In genomic region chr6:92737116-92737515, GRCm38 (mm10) we compare ENCODE assay signal across 23 mouse cellular contexts. TPM values are rescaled to one million over a fixed set of nuclear protein-coding genes. Genes with fewer than 3 reads are reported as not detected.
DNase-seq lines count a peak whose midpoint lies in the region; ATAC-seq lines count a peak whose summit lies in the region.
"Had no signal": no experiment of that assay in that cellular context is flagged by ENCODE, and none has a peak within 500 bp of the region (broad histone marks: within the 10 kb centered on the region; RNA-seq: fewer than 3 reads in every experiment).

No protein-coding gene starts in this region.

- no peaks in the 10 kb centered on the region for H3K36me3 ChIP-seq in kidney, embryonic 16.5 days (ENCODE audit: insufficient read depth, low read length)
- H3K36me3 ChIP-seq: embryonic facial prominence, embryonic 12.5 days; heart, embryonic 10.5 days; heart, embryonic 15.5 days; liver, embryonic 12.5 days; neural tube, embryonic 13.5 days had no signal

- H3K27ac ChIP-seq in kidney, embryonic 16.5 days (ENCODE audit: low read length), result no peak overlapping the region
- H3K27ac ChIP-seq: embryonic facial prominence, embryonic 12.5 days; heart, embryonic 10.5 days; heart, embryonic 15.5 days; liver, embryonic 12.5 days; neural tube, embryonic 13.5 days had no signal

- no peak for ATAC-seq in kidney, embryonic 16.5 days (ENCODE audit: low FRiP score, low TSS enrichment)
- ATAC-seq: forebrain, embryonic 14.5 days; hindbrain, embryonic 16.5 days; intestine, embryonic 16.5 days; liver, embryonic 12.5 days; liver, postnatal 0 days had no signal

- H3K9me3 ChIP-seq in kidney, embryonic 16.5 days (ENCODE audit: low read length), result peaks cover 11% of the 10 kb centered on the region; the same call in 1 of the 2 replicates
- H3K9me3 ChIP-seq: heart, embryonic 15.5 days; liver, embryonic 12.5 days had no signal

- H3K4me2 ChIP-seq in kidney, embryonic 16.5 days (replicated peaks; ENCODE audit: low read depth, low read length), result no peak overlapping the region
- H3K4me2 ChIP-seq: embryonic facial prominence, embryonic 12.5 days; heart, embryonic 15.5 days; liver, embryonic 12.5 days; midbrain, embryonic 11.5 days; neural tube, embryonic 13.5 days had no signal

- no peaks in the 10 kb centered on the region for H3K4me1 ChIP-seq in kidney, embryonic 16.5 days (ENCODE audit: insufficient read depth, low read length)
- H3K4me1 ChIP-seq: embryonic facial prominence, embryonic 12.5 days; heart, embryonic 10.5 days; heart, embryonic 15.5 days; liver, embryonic 12.5 days; neural tube, embryonic 13.5 days had no signal

- no peak overlapping the region for H3K9ac ChIP-seq in kidney, embryonic 16.5 days (replicated peaks; ENCODE audit: low read length)
- H3K9ac ChIP-seq: embryonic facial prominence, embryonic 12.5 days; heart, embryonic 15.5 days; liver, embryonic 12.5 days; liver, postnatal 0 days; neural tube, embryonic 13.5 days had no signal

- no peaks in the 10 kb centered on the region for H3K27me3 ChIP-seq in kidney, embryonic 16.5 days (ENCODE audit: insufficient read depth, low read length)
- H3K27me3 ChIP-seq: embryonic facial prominence, embryonic 12.5 days; heart, embryonic 15.5 days; liver, embryonic 12.5 days; neural tube, embryonic 13.5 days had no signal

- no peak overlapping the region for H3K4me3 ChIP-seq in kidney, embryonic 16.5 days (ENCODE audit: low read length)
- H3K4me3 ChIP-seq: embryonic facial prominence, embryonic 12.5 days; heart, embryonic 10.5 days; heart, embryonic 15.5 days; liver, embryonic 12.5 days; myocyte; neural tube, embryonic 13.5 days had no signal

- peak; percentile 38 to 47 for DNase-seq in cerebellum, postnatal 14 days
- DNase-seq in cerebellum, adult 11-12 months, result no peak
- DNase-seq in kidney, adult 18-20 months, result peak; percentile 54
- DNase-seq in kidney, adult 8-10 months, result peak; percentile 47 to 48
- peak; percentile 57 to 76 for DNase-seq in kidney, postnatal 36 days
- DNase-seq in natural killer cell, adult 2 months (ENCODE audit: low spot score in 2 of 2), result no peak
- DNase-seq: adrenal gland, adult 2 months; embryo, embryonic 11 days; gastrocnemius, postnatal 14 days; liver, postnatal 0 days; lung, postnatal 36 days; thymus, postnatal 4 days had no signal

- WGBS in kidney, embryonic 16.5 days, result 81% methylated on average over 1 of the region's 1 CpGs

RNA-seq across cellular contexts. Expression of gene Prickle2, which starts 31.2 kb away (rescaled TPM):
- polyA plus RNA-seq in kidney, embryonic 16.5 days (2015; fragmentation: Nextera tagmentation; extraction: Ambion mirVana), result 6.5 and 7.9 TPM in 2 replicates

Comparison
In these comparisons a context has a peak if more than half of its experiments do, and no peak if none do; other contexts are left out.
1. DNase-seq: peak in cerebellum, postnatal 14 days (2 of 2), kidney, adult 18-20 months (single experiment), kidney, adult 8-10 months (2 of 2) and kidney, postnatal 36 days (2 of 2); none in cerebellum, adult 11-12 months (single experiment) and natural killer cell, adult 2 months (0 of 2).